In genomic region chr9:21153833-21154232, GRCm38 (mm10) we compare ENCODE assay signal across 8 mouse cellular contexts. TPM values are rescaled to one million over a fixed set of nuclear protein-coding genes. Genes with fewer than 3 reads are reported as not detected.
DNase-seq lines count a peak whose midpoint lies in the region; ATAC-seq and TF ChIP-seq lines count a peak whose summit lies in the region.

No protein-coding gene starts in this region.

- 0 out of 2 replicates have a peak, but pooled peaks have one; percentile 4 for ATAC-seq in intestine, embryonic 16.5 days
- no peak for ATAC-seq in neural tube, embryonic 14.5 days (ENCODE audit: low read depth)

- H3K9me3 ChIP-seq in intestine, embryonic 16.5 days (ENCODE audit: control insufficient read depth, low read length), result no peaks in the 10 kb centered on the region
- H3K9me3 ChIP-seq in neural tube, embryonic 14.5 days (ENCODE audit: control insufficient read depth, low read length), result no peaks in the 10 kb centered on the region

- 0 out of 2 replicates have a peak, but pooled peaks have one; percentile 3 for TF ChIP-seq POLR2A in embryonic fibroblast, embryonic 13.5 days (IDR thresholded peaks at IDR 0.05; ENCODE audit: low read depth, low read length)

- 7% methylated on average over 5 of the region's 5 CpGs for WGBS in intestine, embryonic 16.5 days
- 16% methylated on average over 5 of the region's 5 CpGs for WGBS in neural tube, embryonic 14.5 days

- H3K36me3 ChIP-seq in intestine, embryonic 16.5 days (ENCODE audit: control insufficient read depth, insufficient read depth, low read length), result no peaks in the 10 kb centered on the region
- H3K36me3 ChIP-seq in neural tube, embryonic 14.5 days (ENCODE audit: control insufficient read depth, insufficient read depth, low read length), result no peaks in the 10 kb centered on the region

- peak overlapping the region; percentile 94 for H3K4me2 ChIP-seq in intestine, embryonic 16.5 days (ENCODE audit: low read depth, low read length)
- peak overlapping the region; percentile 38 for H3K4me2 ChIP-seq in neural tube, embryonic 14.5 days (ENCODE audit: low read depth, low read length)

- no peak for DNase-seq in layer of hippocampus, adult 2 months (ENCODE audit: low spot score in 2 of 2)
- DNase-seq in layer of hippocampus, adult 9-11 months, result no peak
- no peak for DNase-seq in adrenal gland, postnatal 25 days
- no peak for DNase-seq in cerebellum, adult 9-11 months
- DNase-seq in frontal cortex, postnatal 25 days (ENCODE audit: low spot score in 2 of 2), result no peak

- H3K4me1 ChIP-seq in embryonic fibroblast, embryonic 13.5 days (ENCODE audit: control insufficient read depth, insufficient read depth, low read length), result no peaks in the 10 kb centered on the region; the same call in 1 of the 2 replicates
- H3K4me1 ChIP-seq in intestine, embryonic 16.5 days (ENCODE audit: control insufficient read depth, insufficient read depth, low read length), result peaks cover 21% of the 10 kb centered on the region
- H3K4me1 ChIP-seq in neural tube, embryonic 14.5 days (ENCODE audit: control insufficient read depth, insufficient read depth, low read length), result peaks cover 5% of the 10 kb centered on the region

- no peak overlapping the region for H3K4me3 ChIP-seq in layer of hippocampus, adult 2 months
- H3K4me3 ChIP-seq in embryonic fibroblast, embryonic 13.5 days (ENCODE audit: insufficient read depth, low read length), result peak overlapping the region; percentile 19
- peak overlapping the region; percentile 49 for H3K4me3 ChIP-seq in intestine, embryonic 16.5 days (ENCODE audit: low read length)
- no peak overlapping the region; the same call in 1 of the 2 replicates for H3K4me3 ChIP-seq in neural tube, embryonic 14.5 days (ENCODE audit: low read depth, low read length)

- peak overlapping the region; percentile 52; the same call in 1 of the 2 replicates for H3K27ac ChIP-seq in layer of hippocampus, adult 2 months
- peak overlapping the region; percentile 19 for H3K27ac ChIP-seq in embryonic fibroblast, embryonic 13.5 days (ENCODE audit: insufficient read depth, low read length)
- peak overlapping the region; percentile 84 for H3K27ac ChIP-seq in intestine, embryonic 16.5 days (ENCODE audit: low read length)
- H3K27ac ChIP-seq in neural tube, embryonic 14.5 days (ENCODE audit: low read depth, low read length), result no peak overlapping the region

- peak overlapping the region; percentile 69 for H3K9ac ChIP-seq in intestine, embryonic 16.5 days (ENCODE audit: low read depth, low read length)
- H3K9ac ChIP-seq in neural tube, embryonic 14.5 days (replicated peaks; ENCODE audit: low read depth, low read length), result no peak overlapping the region

- no peaks in the 10 kb centered on the region for H3K27me3 ChIP-seq in intestine, embryonic 16.5 days (replicated peaks; ENCODE audit: control insufficient read depth, insufficient read depth, low read length)
- no peaks in the 10 kb centered on the region for H3K27me3 ChIP-seq in neural tube, embryonic 14.5 days (ENCODE audit: control insufficient read depth, insufficient read depth, low read length)

- TF ChIP-seq CTCF in layer of hippocampus, adult 2 months (conservative IDR thresholded peaks at IDR 0.05), result no peak
- no peak for TF ChIP-seq CTCF in embryonic fibroblast, embryonic 13.5 days (IDR thresholded peaks at IDR 0.05; ENCODE audit: borderline replicate concordance, insufficient read depth, low read length)

RNA-seq across cellular contexts. Expression of gene Cdc37, which starts 4.1 kb away (rescaled TPM):
- total RNA-seq in layer of hippocampus, adult 2 months (2021), result 100 to 1,000 TPM; 144 to 150 TPM
- 142 and 166 TPM in 2 replicates for polyA plus RNA-seq in embryonic fibroblast, embryonic 13.5 days (2011; ENCODE audit: insufficient read length, low read depth, missing spikeins)
- polyA plus RNA-seq in intestine, embryonic 16.5 days (2015; fragmentation: Nextera tagmentation; extraction: Ambion mirVana), result 247 and 261 TPM in 2 replicates
- 190 and 219 TPM in 2 replicates for polyA plus RNA-seq in neural tube, embryonic 14.5 days (2014; fragmentation: Nextera tagmentation; extraction: Ambion mirVana)
- 190 and 202 TPM in 2 replicates for total RNA-seq in adrenal gland, postnatal 25 days (2021)

RNA-seq across cellular contexts. Expression of gene Pde4a, which starts 11.7 kb away (rescaled TPM):
- 10 to 100 TPM; 86.6 to 89.3 TPM for total RNA-seq in layer of hippocampus, adult 2 months (2021)
- 14.7 and 20.6 TPM in 2 replicates for polyA plus RNA-seq in embryonic fibroblast, embryonic 13.5 days (2011; ENCODE audit: insufficient read length, low read depth, missing spikeins)
- 6.2 and 7.8 TPM in 2 replicates for polyA plus RNA-seq in intestine, embryonic 16.5 days (2015; fragmentation: Nextera tagmentation; extraction: Ambion mirVana)
- 27.5 and 35.3 TPM in 2 replicates for polyA plus RNA-seq in neural tube, embryonic 14.5 days (2014; fragmentation: Nextera tagmentation; extraction: Ambion mirVana)
- 12.9 and 13.1 TPM in 2 replicates for total RNA-seq in adrenal gland, postnatal 25 days (2021)

RNA-seq across cellular contexts. Expression of gene Tyk2, which starts 22.8 kb away (rescaled TPM):
- total RNA-seq in layer of hippocampus, adult 2 months (2021), result 10 to 100 TPM; 16.8 to 21.5 TPM
- polyA plus RNA-seq in embryonic fibroblast, embryonic 13.5 days (2011; ENCODE audit: insufficient read length, low read depth, missing spikeins), result 11.1 and 15.1 TPM in 2 replicates
- polyA plus RNA-seq in intestine, embryonic 16.5 days (2015; fragmentation: Nextera tagmentation; extraction: Ambion mirVana), result 17.0 and 18.1 TPM in 2 replicates
- polyA plus RNA-seq in neural tube, embryonic 14.5 days (2014; fragmentation: Nextera tagmentation; extraction: Ambion mirVana), result 7.9 and 10.2 TPM in 2 replicates
- 17.7 and 22.4 TPM in 2 replicates for total RNA-seq in adrenal gland, postnatal 25 days (2021)

Comparison
In these comparisons a context has a peak if more than half of its experiments do, and no peak if none do; other contexts are left out.
1. H3K4me3 ChIP-seq: peak in embryonic fibroblast, embryonic 13.5 days (single experiment) and intestine, embryonic 16.5 days (single experiment); none in layer of hippocampus, adult 2 months (single experiment) and neural tube, embryonic 14.5 days (single experiment).